Mouse (Mus musculus): ENCODE data around the gene Aldh3a2. TPM values are rescaled to one million over a fixed set of nuclear protein-coding genes. Genes with fewer than 3 reads are reported as not detected.
"Not testable (repeated sequence)": the region's sequence is repeated elsewhere in the genome, so short reads cannot be mapped to it uniquely, and the experiment has no call there.

The Aldh3a2 gene
- polyA plus RNA-seq, 1 experiment from 2014 or later, result 28.5 TPM

DNA sequence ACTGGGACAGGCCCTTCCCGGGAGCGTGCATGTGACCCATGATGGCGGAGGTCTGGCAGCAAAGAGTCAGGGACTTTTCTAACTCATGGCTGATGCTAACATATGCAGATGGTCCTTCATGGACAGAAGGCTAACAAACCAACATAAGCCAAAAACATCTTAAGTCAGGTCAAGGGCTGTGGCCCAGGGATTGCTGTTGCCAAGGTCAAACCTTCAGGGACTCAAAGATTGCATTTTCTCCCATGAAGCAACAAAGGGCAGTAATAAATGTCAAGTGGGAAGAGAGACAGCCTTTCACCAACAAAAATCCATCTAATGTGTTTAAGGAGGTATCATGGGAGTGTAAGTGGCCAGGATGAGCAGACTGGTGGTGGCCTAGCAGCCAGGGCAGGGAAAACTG is 61.1 kb downstream of the Aldh3a2 start:
- Histone ChIP-seq H3K36me3 (no peaks in the 10 kb centered on the region), H3K9ac (replicated peaks) (no peak overlapping the region), H3K4me2 (replicated peaks) (no peak overlapping the region), H3K9me3 (no peaks in the 10 kb centered on the region), H3K4me1 (no peaks in the 10 kb centered on the region), H3K27me3 (no peaks in the 10 kb centered on the region), H3K27ac (replicated peaks) (no peak overlapping the region), H3K4me3 (no peak overlapping the region)
- ATAC-seq (ENCODE audit: low FRiP score, low read depth), result no peak
- WGBS, result 95% methylated on average over 3 of the region's 3 CpGs

DNA sequence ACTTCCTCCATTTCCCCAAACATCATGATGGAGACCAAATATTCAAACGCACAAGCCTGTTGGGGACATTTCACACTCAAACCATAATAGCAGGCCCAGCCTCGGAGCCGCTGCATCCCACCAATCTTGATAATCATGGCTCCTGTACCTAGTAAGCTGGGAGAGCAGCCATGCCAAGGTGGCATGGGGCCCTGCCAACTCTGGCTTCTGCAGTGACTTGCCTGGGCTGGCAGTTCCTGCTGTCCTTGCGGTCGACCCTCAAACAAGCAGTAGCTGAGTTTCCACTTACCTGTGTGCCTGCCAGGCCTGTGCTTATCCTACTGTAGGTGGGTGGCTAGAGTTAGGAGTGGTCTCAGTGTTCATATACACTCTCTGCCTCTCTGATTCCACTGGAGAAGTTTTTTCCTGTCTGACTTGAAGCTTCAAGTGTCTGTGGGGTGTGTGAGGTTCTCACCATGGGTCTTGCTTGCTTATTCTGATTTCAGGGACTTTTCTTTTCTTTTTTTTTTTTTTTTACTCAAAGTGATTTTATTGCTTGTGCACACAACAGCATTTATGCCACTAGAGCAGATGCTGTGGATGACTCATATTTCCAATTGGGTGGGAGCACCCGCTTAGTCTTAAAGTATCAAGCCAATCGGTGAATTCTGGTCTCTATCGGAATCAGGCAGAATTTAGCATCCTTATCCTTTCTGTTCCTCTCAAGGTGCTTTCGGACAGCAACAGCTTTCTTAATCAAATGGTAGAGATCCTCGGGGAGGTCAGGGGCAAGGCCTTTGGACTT is 61.9 kb downstream of the Aldh3a2 start:
- Histone ChIP-seq H3K4me3 (no peak overlapping the region), H3K4me2 (replicated peaks) (no peak overlapping the region), H3K27me3 (no peaks in the 10 kb centered on the region), H3K36me3 (no peaks in the 10 kb centered on the region), H3K4me1 (no peaks in the 10 kb centered on the region), H3K27ac (replicated peaks) (no peak overlapping the region), H3K9ac (replicated peaks) (no peak overlapping the region), H3K9me3 (no peaks in the 10 kb centered on the region)
- no peak for ATAC-seq (ENCODE audit: low FRiP score, low read depth)
- WGBS, result 94% methylated on average over 10 of the region's 10 CpGs

DNA sequence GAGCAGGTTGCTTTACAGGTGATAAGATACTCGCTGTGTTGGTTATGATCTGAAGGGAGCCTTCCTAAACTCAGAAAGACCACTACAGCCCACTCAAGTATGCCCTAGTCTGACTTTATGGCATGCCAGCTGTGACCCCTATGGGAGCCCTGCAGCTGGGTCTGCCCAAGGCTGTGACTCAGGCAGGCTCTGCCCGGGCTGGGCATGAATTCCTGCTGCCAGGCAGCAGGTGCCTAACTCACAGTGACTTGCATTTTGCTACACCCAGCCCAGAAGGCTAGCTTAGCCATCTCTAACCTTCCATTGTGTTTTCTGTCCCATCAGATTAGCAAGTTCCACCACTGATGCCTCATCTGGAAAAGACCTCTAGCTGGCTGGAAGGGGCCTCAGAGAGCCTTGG is 64.5 kb downstream of the Aldh3a2 start:
- H3K4me1 ChIP-seq, result no peaks in the 10 kb centered on the region

DNA sequence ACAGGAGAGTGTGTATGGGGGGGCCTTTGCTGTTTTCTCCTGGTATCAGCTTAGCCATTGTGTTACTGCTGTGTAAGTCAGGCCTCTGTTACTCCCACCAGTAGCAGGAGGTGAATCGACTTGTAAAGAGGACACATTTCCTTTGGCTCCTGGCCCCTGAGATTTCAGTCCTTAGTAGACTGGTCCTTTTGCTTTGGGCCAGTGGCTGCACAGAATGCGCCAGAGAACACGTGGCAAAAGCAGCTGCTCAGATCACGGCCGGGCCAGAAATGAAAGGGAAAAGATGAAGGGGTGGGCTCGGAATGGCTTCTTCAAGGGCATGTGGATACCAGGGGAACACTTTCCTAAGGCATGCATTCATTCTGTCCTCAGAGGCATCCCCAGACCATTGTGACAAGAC is 65.1 kb downstream of the Aldh3a2 start:
- Histone ChIP-seq H3K27ac (replicated peaks) (no peak overlapping the region), H3K27me3 (no peaks in the 10 kb centered on the region), H3K9me3 (no peaks in the 10 kb centered on the region), H3K36me3 (no peaks in the 10 kb centered on the region), H3K9ac (replicated peaks) (no peak overlapping the region), H3K4me2 (replicated peaks) (no peak overlapping the region), H3K4me1 (no peaks in the 10 kb centered on the region), H3K4me3 (no peak overlapping the region)
- 67% methylated on average over 6 of the region's 6 CpGs for WGBS
- no peak for ATAC-seq (ENCODE audit: low FRiP score, low read depth)

More for the DNA sequence above, 64.5 kb downstream of the Aldh3a2 start:
- Histone ChIP-seq H3K9ac (replicated peaks) (no peak overlapping the region), H3K4me3 (no peak overlapping the region), H3K4me2 (replicated peaks) (no peak overlapping the region), H3K27me3 (no peaks in the 10 kb centered on the region), H3K9me3 (no peaks in the 10 kb centered on the region), H3K36me3 (no peaks in the 10 kb centered on the region), H3K27ac (replicated peaks) (no peak overlapping the region)
- no peak for ATAC-seq (ENCODE audit: low FRiP score, low read depth)
- 85% methylated on average over 2 of the region's 2 CpGs for WGBS

DNA sequence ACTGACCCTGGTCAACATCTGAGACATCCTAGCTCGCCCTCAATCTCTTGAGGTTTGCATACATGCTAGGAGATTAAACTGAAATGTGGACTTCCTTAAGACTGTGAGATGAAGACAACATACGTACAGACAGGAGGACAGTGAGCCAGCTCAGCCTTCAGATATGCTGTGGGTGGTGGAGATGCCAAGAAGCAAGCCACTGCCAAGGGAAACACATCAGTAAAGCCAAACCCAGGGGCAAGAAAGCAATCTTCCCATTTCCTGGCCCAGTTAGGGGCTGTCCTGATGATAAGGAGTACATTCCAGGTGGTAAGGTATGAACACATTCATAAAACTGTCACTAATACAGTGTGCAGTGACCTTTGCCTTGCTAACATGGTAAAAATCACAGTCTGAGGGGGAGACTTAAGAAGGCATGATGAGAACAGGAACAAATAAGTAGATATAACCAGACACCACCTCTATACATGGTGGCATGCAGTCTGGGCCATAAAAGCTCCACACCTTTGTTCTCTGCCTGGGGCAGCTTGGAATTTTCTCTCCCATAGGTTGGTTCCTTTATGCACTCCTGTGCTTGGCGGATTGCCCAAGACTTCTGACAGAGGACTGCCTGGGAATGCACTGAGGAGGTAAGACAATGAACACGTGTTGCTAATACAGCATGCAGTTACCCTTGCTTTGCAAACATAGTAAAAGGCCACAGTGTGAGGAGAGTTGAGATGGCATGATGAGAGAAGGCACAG is 67.5 kb downstream of the Aldh3a2 start:
- Histone ChIP-seq H3K4me3 (no peak overlapping the region), H3K27ac (replicated peaks) (no peak overlapping the region), H3K4me1 (no peaks in the 10 kb centered on the region), H3K9ac (replicated peaks) (no peak overlapping the region), H3K27me3 (no peaks in the 10 kb centered on the region), H3K36me3 (no peaks in the 10 kb centered on the region), H3K4me2 (replicated peaks) (no peak overlapping the region), H3K9me3 (no peaks in the 10 kb centered on the region)
- WGBS, result 77% methylated on average over 4 of the region's 4 CpGs
- no peak for ATAC-seq (ENCODE audit: low FRiP score, low read depth)

DNA sequence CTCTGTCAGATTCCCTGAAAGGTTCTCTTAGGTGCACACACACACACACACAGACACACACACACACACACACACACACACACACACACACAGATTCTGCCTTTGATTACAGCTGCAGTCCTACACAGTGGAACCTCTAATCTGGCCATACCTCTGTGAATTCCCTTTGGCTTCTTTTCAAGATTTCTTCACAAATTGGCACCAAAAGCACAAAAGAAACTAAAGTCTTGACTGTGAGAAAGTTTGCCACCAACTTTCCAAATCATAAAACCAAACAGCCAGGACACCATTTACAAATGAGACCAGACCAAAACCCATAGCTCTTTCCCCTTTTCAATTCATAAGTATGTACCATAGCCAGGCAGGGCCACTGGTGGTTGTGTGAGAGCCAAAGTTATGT is 69.3 kb downstream of the Aldh3a2 start:
- ATAC-seq (ENCODE audit: low FRiP score, low read depth), result no peak
- Histone ChIP-seq H3K4me1 (no peaks in the 10 kb centered on the region), H3K36me3 (no peaks in the 10 kb centered on the region), H3K9ac (replicated peaks) (no peak overlapping the region), H3K9me3 (no peaks in the 10 kb centered on the region), H3K4me3 (no peak overlapping the region), H3K27me3 (no peaks in the 10 kb centered on the region), H3K27ac (replicated peaks) (no peak overlapping the region), H3K4me2 (replicated peaks) (no peak overlapping the region)

DNA sequence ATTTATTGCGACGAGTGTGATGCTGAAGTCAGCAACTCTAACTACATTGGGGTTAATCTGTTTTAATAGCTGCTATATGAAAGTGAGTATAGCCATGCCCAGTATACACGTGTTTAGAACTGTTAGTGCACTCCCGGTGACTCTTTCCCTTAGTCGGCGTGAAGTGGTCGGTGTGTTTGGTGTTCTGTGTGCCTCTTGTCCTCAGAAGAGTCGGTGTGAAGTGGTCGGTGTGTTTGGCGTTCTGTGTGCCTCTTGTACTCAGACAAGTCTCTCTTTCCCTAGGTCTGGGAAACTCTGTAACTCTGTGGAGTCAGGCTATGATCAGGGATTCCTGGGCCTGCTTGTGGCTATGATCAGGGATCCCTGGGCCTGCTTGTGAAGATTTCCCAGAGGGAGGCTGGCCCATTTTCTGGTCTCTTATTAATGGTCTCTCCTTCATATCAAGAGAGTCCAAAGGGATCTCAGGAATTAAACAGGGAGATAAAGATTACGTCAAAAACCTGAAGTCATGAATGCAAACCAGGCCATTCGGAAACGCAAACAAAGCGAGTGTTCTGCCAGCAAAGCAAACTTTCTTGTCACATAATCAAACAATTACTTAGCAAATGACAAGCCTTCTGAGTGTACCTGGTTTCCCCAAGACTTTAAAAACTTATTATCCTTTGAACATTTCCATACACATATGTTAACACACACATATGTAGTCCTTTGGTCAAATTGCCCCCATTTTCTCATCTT is 70.5 kb downstream of the Aldh3a2 start:
- no peak for ATAC-seq (ENCODE audit: low FRiP score, low read depth)
- no peak overlapping the region for H3K4me3 ChIP-seq
- no peaks in the 10 kb centered on the region for H3K4me1 ChIP-seq
- no peak overlapping the region for H3K4me2 ChIP-seq (replicated peaks)
- H3K9ac ChIP-seq (replicated peaks), result no peak overlapping the region
- H3K36me3 ChIP-seq, result no peaks in the 10 kb centered on the region
- no peak overlapping the region for H3K27ac ChIP-seq (replicated peaks)
- 87% methylated on average over 14 of the region's 14 CpGs for WGBS
- no peaks in the 10 kb centered on the region for H3K9me3 ChIP-seq
- H3K27me3 ChIP-seq, result no peaks in the 10 kb centered on the region

DNA sequence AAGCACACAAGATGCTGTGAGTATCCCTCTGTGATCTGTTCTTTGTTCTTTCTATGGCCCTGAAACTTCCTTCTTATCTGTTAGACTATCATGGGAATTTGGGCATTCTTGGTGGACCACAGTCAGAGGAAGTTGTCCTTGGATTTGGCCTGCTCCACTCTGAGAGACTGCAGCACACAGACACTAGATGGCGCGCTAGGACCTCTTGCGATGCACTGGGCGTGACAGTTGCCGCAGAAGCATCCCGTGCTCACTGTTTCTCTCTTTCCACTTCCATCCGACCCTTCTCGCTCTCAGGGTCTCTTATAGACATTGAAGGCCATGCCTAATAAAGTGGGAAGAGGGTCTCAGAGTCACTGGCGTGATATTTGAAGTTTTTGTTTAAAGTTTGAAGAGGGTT is 73.9 kb downstream of the Aldh3a2 start:
- 12% methylated on average over 9 of the region's 9 CpGs for WGBS

DNA sequence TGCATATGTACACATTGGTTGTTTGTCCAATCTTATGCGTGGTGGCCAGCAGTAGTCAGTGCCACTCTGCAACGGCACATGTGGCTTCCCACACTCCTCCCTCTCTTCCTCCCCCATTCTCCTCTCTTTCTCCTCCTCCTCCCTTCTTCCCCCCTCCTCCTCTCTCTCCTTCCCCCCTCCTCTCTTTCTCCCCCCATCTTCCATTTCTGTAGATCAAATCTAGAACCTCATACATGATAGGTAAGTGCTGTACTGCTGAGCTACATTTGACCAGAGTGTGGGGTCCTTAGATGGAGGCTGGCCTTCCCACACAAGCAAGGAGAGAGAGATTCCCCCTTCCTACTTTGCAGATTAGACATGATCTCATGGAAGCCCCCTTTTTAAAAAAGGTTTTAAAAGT is 74.5 kb downstream of the Aldh3a2 start:
- no peak for ATAC-seq (ENCODE audit: low FRiP score, low read depth)
- Histone ChIP-seq H3K9me3 (no peaks in the 10 kb centered on the region), H3K27me3 (no peaks in the 10 kb centered on the region), H3K4me1 (0 out of 2 replicates have a peak, but pooled peaks cover 6% of the 10 kb centered on the region), H3K36me3 (no peaks in the 10 kb centered on the region), H3K4me2 (replicated peaks) (no peak overlapping the region), H3K9ac (replicated peaks) (no peak overlapping the region), H3K4me3 (no peak overlapping the region), H3K27ac (replicated peaks) (no peak overlapping the region)
- 97% methylated on average over 2 of the region's 2 CpGs for WGBS

More for the DNA sequence above, 73.9 kb downstream of the Aldh3a2 start:
- Histone ChIP-seq H3K9me3 (no peaks in the 10 kb centered on the region), H3K4me1 (0 out of 2 replicates have a peak, but pooled peaks cover 6% of the 10 kb centered on the region), H3K4me3 (no peak overlapping the region), H3K4me2 (replicated peaks) (no peak overlapping the region), H3K9ac (replicated peaks) (no peak overlapping the region), H3K27ac (replicated peaks) (no peak overlapping the region), H3K27me3 (no peaks in the 10 kb centered on the region), H3K36me3 (no peaks in the 10 kb centered on the region)
- ATAC-seq (ENCODE audit: low FRiP score, low read depth), result no peak

DNA sequence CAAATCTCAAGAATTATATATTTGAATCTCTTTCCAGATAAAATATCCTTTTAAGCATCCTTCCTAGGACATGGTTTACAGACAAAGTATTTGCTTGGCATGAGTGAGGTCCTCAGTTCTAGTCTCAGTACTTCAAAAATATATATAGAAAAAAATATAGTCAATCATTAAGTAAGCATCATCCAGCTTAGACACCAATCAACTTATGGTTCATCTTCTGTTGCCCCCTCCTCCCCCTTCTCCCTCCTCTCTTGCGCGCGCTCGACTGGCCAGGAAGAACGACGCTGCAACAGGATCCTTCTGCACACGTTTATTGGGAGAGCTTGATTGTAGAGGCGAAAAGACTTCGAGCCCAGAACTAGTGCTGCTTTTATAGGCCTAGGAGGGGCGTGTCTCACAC is 75.1 kb downstream of the Aldh3a2 start:
- 96% methylated on average over 7 of the region's 10 CpGs for WGBS
- not testable (repeated sequence) for H3K27me3 ChIP-seq; H3K4me2 ChIP-seq (replicated peaks); H3K4me1 ChIP-seq; H3K9me3 ChIP-seq; H3K9ac ChIP-seq (replicated peaks); ATAC-seq (ENCODE audit: low FRiP score, low read depth); H3K36me3 ChIP-seq; H3K4me3 ChIP-seq; H3K27ac ChIP-seq (replicated peaks)

DNA sequence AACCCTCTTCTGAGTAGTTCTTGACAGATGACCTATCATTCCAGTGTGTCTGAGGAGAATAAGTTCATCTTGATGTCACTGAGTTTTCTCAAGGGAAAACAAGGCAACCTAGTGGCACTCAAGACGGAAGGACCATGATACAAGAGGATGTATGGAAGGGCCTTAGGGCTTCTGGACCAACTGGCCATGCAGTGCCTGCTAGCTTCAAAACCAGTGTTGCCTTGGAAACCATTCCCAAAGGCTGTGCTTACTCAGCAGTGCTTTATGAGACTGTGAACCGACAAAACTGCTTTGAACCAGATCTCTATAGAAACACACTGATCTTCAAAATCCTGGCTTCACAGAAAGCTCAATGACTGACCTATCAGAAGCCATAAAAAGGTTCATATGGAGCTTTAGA is 76.5 kb downstream of the Aldh3a2 start:
- H3K27me3 ChIP-seq, result no peaks in the 10 kb centered on the region
- H3K4me3 ChIP-seq, result no peak overlapping the region
- H3K4me1 ChIP-seq, result 0 out of 2 replicates have a peak, but pooled peaks cover 6% of the 10 kb centered on the region
- no peak for ATAC-seq (ENCODE audit: low FRiP score, low read depth)
- no peaks in the 10 kb centered on the region for H3K36me3 ChIP-seq
- H3K9ac ChIP-seq (replicated peaks), result no peak overlapping the region
- no peak overlapping the region for H3K4me2 ChIP-seq (replicated peaks)
- H3K9me3 ChIP-seq, result no peaks in the 10 kb centered on the region
- WGBS, result 53% methylated on average over 2 of the region's 2 CpGs
- H3K27ac ChIP-seq (replicated peaks), result no peak overlapping the region

DNA sequence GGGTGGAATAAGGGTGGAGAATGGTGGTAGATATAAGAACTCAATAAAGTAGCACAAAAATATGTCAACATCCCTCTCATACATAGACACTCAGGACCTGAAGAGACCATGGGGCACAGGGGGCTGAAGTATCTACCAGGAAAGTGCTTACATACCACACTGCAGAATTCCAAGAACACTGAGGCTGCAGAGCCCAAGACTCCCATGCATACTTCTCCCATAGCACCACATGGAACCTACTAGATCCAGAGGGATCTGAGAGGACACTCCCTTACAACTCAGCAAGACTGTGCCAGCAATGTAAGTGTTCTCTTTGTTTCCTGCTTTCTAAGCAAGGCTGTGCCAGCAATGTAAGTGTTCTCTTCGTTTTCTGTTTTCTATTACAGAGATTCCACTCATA is 83.4 kb downstream of the Aldh3a2 start:
- Histone ChIP-seq H3K4me2 (replicated peaks) (no peak overlapping the region), H3K9ac (replicated peaks) (no peak overlapping the region), H3K4me1 (no peaks in the 10 kb centered on the region), H3K9me3 (no peaks in the 10 kb centered on the region), H3K27ac (replicated peaks) (no peak overlapping the region), H3K36me3 (no peaks in the 10 kb centered on the region), H3K27me3 (no peaks in the 10 kb centered on the region), H3K4me3 (no peak overlapping the region)
- 79% methylated on average over 1 of the region's 1 CpGs for WGBS
- no peak for ATAC-seq (ENCODE audit: low FRiP score, low read depth)
